Mouse (Mus musculus) gastrocnemius, adult 2 months (tissue): ENCODE data around the gene Nav2. TPM values are rescaled to one million over a fixed set of nuclear protein-coding genes. Genes with fewer than 3 reads are reported as not detected.

Experiments
- DNase-seq: peaks from one replicate; pipeline ENCODE4 v3.0.0; 2022
- H3K27ac ChIP-seq: fragments of 200-600 bp; 2 replicates; pipeline ENCODE4 v1.8.1; 2022; ENCODE audit warnings: mild to moderate bottlenecking
- H3K4me3 ChIP-seq: fragments of 200-600 bp; 2 replicates; pipeline ENCODE4 v1.8.1; 2022; ENCODE audit warnings: mild to moderate bottlenecking, moderate library complexity
- CTCF ChIP-seq: fragments of 200-600 bp; IDR thresholded peaks from 2 replicates; pipeline ENCODE4 v1.8.1; 2022; ENCODE audit warnings: antibody characterized with exemption, mild to moderate bottlenecking, moderate library complexity
- intact Hi-C: fragments of 180-260 bp; cut with DNase I; formaldehyde crosslinking; loops from one replicate; pipeline ENCODE4 v1.15.1; 2025
- total RNA-seq, 2 experiments: library from RNA; stranded (reverse); gene quantifications; 2 replicates each; pipeline ENCODE4 v1.2.3; 2021

Nav2 gene
- total RNA-seq, 2 experiments from 2014 or later, result 18.5 to 36.0 TPM

GRCm38 (mm10) chr7:49553236-49553981, 644.9 kb downstream of the Nav2 start:
- Histone ChIP-seq H3K27ac (no peak overlapping the region), H3K4me3 (no peak overlapping the region)
- no peak for TF ChIP-seq CTCF
- no peak for DNase-seq
- intact Hi-C loops, result no loop called here

- DNase-seq, result peak; percentile 63
- Histone ChIP-seq H3K4me3 (peak overlapping the region; percentile 41), H3K27ac (peak overlapping the region; percentile 56)
- intact Hi-C loops, result no loop called here
- TF ChIP-seq CTCF, result no peak
Observed at GRCm38 (mm10) chr7:49558240-49558640, 649.7 kb downstream of the Nav2 start.

GRCm38 (mm10) chr7:49558895-49559294, 650.4 kb downstream of the Nav2 start:
- TF ChIP-seq CTCF, result no peak
- H3K27ac ChIP-seq, result peak overlapping the region; percentile 56
- DNase-seq, result no peak
- peak overlapping the region; percentile 41; the same call in 1 of the 2 replicates for H3K4me3 ChIP-seq
- intact Hi-C loops, result no loop called here

GRCm38 (mm10) chr7:49560012-49560411, 651.5 kb downstream of the Nav2 start:
- no peak for TF ChIP-seq CTCF
- intact Hi-C loops, result no loop called here
- Histone ChIP-seq H3K4me3 (no peak overlapping the region), H3K27ac (no peak overlapping the region)
- no peak for DNase-seq

- intact Hi-C loops, result no loop called here
- DNase-seq, result no peak
- Histone ChIP-seq H3K4me3 (no peak overlapping the region), H3K27ac (no peak overlapping the region)
- TF ChIP-seq CTCF, result no peak
Observed at GRCm38 (mm10) chr7:49562404-49562803, 653.9 kb downstream of the Nav2 start.

GRCm38 (mm10) chr7:49562851-49563250, 654.3 kb downstream of the Nav2 start:
- Histone ChIP-seq H3K4me3 (no peak overlapping the region), H3K27ac (no peak overlapping the region)
- intact Hi-C loops, result no loop called here
- DNase-seq, result no peak
- no peak for TF ChIP-seq CTCF

- intact Hi-C loops, result no loop called here
- no peak overlapping the region for H3K4me3 ChIP-seq
- TF ChIP-seq CTCF, result no peak
- no peak overlapping the region for H3K27ac ChIP-seq
- DNase-seq, result no peak
Observed at GRCm38 (mm10) chr7:49565084-49565483, 656.6 kb downstream of the Nav2 start.

GRCm38 (mm10) chr7:49565798-49566197, 657.3 kb downstream of the Nav2 start:
- H3K27ac ChIP-seq, result no peak overlapping the region
- TF ChIP-seq CTCF, result no peak
- intact Hi-C loops, result no loop called here
- DNase-seq, result no peak
- H3K4me3 ChIP-seq, result no peak overlapping the region

- DNase-seq, result no peak
- intact Hi-C loops, result no loop called here
- TF ChIP-seq CTCF, result no peak
- Histone ChIP-seq H3K4me3 (no peak overlapping the region), H3K27ac (no peak overlapping the region)
Observed at GRCm38 (mm10) chr7:49567346-49568034, 659.0 kb downstream of the Nav2 start.

GRCm38 (mm10) chr7:49569646-49570045, 661.1 kb downstream of the Nav2 start:
- no peak overlapping the region for H3K27ac ChIP-seq
- DNase-seq, result no peak
- no peak overlapping the region for H3K4me3 ChIP-seq
- TF ChIP-seq CTCF, result no peak
- intact Hi-C loops, result no loop called here

- intact Hi-C loops, result no loop called here
- no peak overlapping the region for H3K27ac ChIP-seq
- no peak for DNase-seq
- no peak for TF ChIP-seq CTCF
- no peak overlapping the region for H3K4me3 ChIP-seq
Observed at GRCm38 (mm10) chr7:49571606-49572005, 663.1 kb downstream of the Nav2 start.

- intact Hi-C loops, result no loop called here
- TF ChIP-seq CTCF, result no peak
- no peak overlapping the region for H3K4me3 ChIP-seq
- no peak for DNase-seq
- H3K27ac ChIP-seq, result no peak overlapping the region
Observed at GRCm38 (mm10) chr7:49575226-49575625, 666.7 kb downstream of the Nav2 start.

GRCm38 (mm10) chr7:49577096-49577495, 668.6 kb downstream of the Nav2 start:
- intact Hi-C loops, result no loop called here
- no peak for TF ChIP-seq CTCF
- DNase-seq, result no peak
- no peak overlapping the region for H3K27ac ChIP-seq
- H3K4me3 ChIP-seq, result no peak overlapping the region
